Mouse (Mus musculus) CH12.LX (cell line): ENCODE measurements around the gene Gnptab. TPM values are rescaled to one million over a fixed set of nuclear protein-coding genes. Genes with fewer than 3 reads are reported as not detected.

Experiments
- DNase-seq: peaks from one replicate; pipeline ENCODE4 v3.0.0-alpha.2; 2013; ENCODE audit errors: extremely low read depth
- H3K27ac ChIP-seq: 2 replicates; pipeline ENCODE4 v1.5.1; 2012; ENCODE audit warnings: low read depth, mild to moderate bottlenecking, control low read depth, moderate library complexity; ENCODE audit not compliant: insufficient read depth
- H3K27me3 ChIP-seq: replicated peaks from 2 replicates; pipeline ENCODE3; 2012; ENCODE audit warnings: inconsistent platforms
- H3K36me3 ChIP-seq, 2 experiments: replicated peaks in 1 of 2; 2 replicates each; pipeline versions ENCODE3 to v1.6.1; 2012; ENCODE audit warnings: inconsistent platforms in 1 of 2, low read length in 1 of 2, mild to moderate bottlenecking in 1 of 2, mixed read lengths in 1 of 2, moderate library complexity in 1 of 2; ENCODE audit not compliant: control insufficient read depth in 1 of 2, insufficient read depth in 1 of 2
- H3K4me1 ChIP-seq, 2 experiments: 2 replicates each; pipeline ENCODE4 v1.6.1; 2012; ENCODE audit warnings: inconsistent platforms in 1 of 2, moderate library complexity in 1 of 2; ENCODE audit not compliant: insufficient read depth in 2 of 2, control insufficient read depth in 1 of 2
- H3K4me2 ChIP-seq: 2 replicates; pipeline ENCODE4 v1.6.1; 2012; ENCODE audit warnings: low read depth, mild to moderate bottlenecking, control low read depth; ENCODE audit not compliant: poor library complexity, insufficient read depth, severe bottlenecking
- H3K4me3 ChIP-seq, 3 experiments: fragments of 150-350 bp in 1 of 3; sonication (generic) in 1 of 3; replicated peaks in 1 of 3; 2 replicates each; pipeline versions ENCODE3 to v1.5.1; 2011 to 2012; ENCODE audit warnings: low read depth in 2 of 3, low read length in 2 of 3, mild to moderate bottlenecking in 2 of 3, moderate library complexity in 2 of 3, control low read depth in 1 of 3, improper control_type of control experiment in 1 of 3, inconsistent platforms in 1 of 3, mixed read lengths in 1 of 3; ENCODE audit not compliant: poor library complexity in 1 of 3
- H3K79me2 ChIP-seq: replicated peaks from 2 replicates; pipeline ENCODE4 v1.6.1; 2012; ENCODE audit warnings: mild to moderate bottlenecking, moderate library complexity; ENCODE audit not compliant: control insufficient read depth, poor library complexity, insufficient read depth, severe bottlenecking; ENCODE audit errors: extremely low read depth
- H3K9ac ChIP-seq: 2 replicates; pipeline ENCODE4 v1.6.1; 2012; ENCODE audit warnings: low read depth, mild to moderate bottlenecking, control low read depth, moderate library complexity; ENCODE audit not compliant: insufficient read depth
- H3K9me3 ChIP-seq: replicated peaks from 2 replicates; pipeline ENCODE3; 2012; ENCODE audit warnings: low read length, inconsistent platforms, mixed read lengths
- BHLHE40 ChIP-seq: IDR thresholded peaks from 2 replicates; pipeline ENCODE4 v1.6.1; 2011; ENCODE audit warnings: mild to moderate bottlenecking, low read depth, low read length, improper control_type of control experiment
- CHD2 ChIP-seq: IDR thresholded peaks from 2 replicates; pipeline ENCODE4 v1.6.1; 2011; ENCODE audit warnings: low read length, improper control_type of control experiment
- CTCF ChIP-seq, 2 experiments: IDR thresholded peaks in 1 of 2; conservative IDR thresholded peaks in 1 of 2; 2 replicates each; pipeline ENCODE4 v1.5.1; 2011 to 2012; ENCODE audit warnings: low read depth in 2 of 2, low read length in 2 of 2, improper control_type of control experiment in 1 of 2, inconsistent platforms in 1 of 2, mild to moderate bottlenecking in 1 of 2, moderate library complexity in 1 of 2
- ELF1 ChIP-seq: IDR thresholded peaks from 2 replicates; pipeline ENCODE4 v1.6.1; 2014; ENCODE audit warnings: low read depth, mild to moderate bottlenecking, inconsistent platforms, low read length, improper control_type of control experiment
- EP300 ChIP-seq: IDR thresholded peaks from 2 replicates; pipeline ENCODE4 v1.6.1; 2011; ENCODE audit warnings: low read length, improper control_type of control experiment
- ETS1 ChIP-seq: conservative IDR thresholded peaks from 2 replicates; pipeline ENCODE4 v1.6.1; 2012; ENCODE audit warnings: low read depth, mild to moderate bottlenecking, inconsistent platforms, low read length, improper control_type of control experiment, moderate library complexity
- IRF4 ChIP-seq: IDR thresholded peaks from 2 replicates; pipeline ENCODE4 v1.6.1; 2014; ENCODE audit warnings: low read depth, mild to moderate bottlenecking, inconsistent platforms, low read length, improper control_type of control experiment
- JUN ChIP-seq: IDR thresholded peaks from 2 replicates; pipeline ENCODE4 v1.6.1; 2011; ENCODE audit warnings: low read depth, mild to moderate bottlenecking, low read length, improper control_type of control experiment, moderate library complexity; ENCODE audit not compliant: insufficient read depth
- MAX ChIP-seq: IDR thresholded peaks from 2 replicates; pipeline ENCODE4 v1.6.1; 2011; ENCODE audit warnings: low read length, improper control_type of control experiment
- MAZ ChIP-seq: IDR thresholded peaks from 2 replicates; pipeline ENCODE4 v1.6.1; 2012; ENCODE audit warnings: low read depth, mild to moderate bottlenecking, inconsistent platforms, low read length, improper control_type of control experiment, moderate library complexity
- MXI1 ChIP-seq: IDR thresholded peaks from 2 replicates; pipeline ENCODE4 v1.6.1; 2011; ENCODE audit warnings: mild to moderate bottlenecking, low read depth, low read length, improper control_type of control experiment
- MYC ChIP-seq: IDR thresholded peaks from 2 replicates; pipeline ENCODE4 v1.6.1; 2011; ENCODE audit warnings: low read depth, mild to moderate bottlenecking, improper control_type of control experiment, low read length
- NELFE ChIP-seq: IDR thresholded peaks from 2 replicates; pipeline ENCODE4 v1.6.1; 2011; ENCODE audit warnings: low read depth, low read length, improper control_type of control experiment
- NRF1 ChIP-seq: IDR thresholded peaks from 2 replicates; pipeline ENCODE4 v1.6.1; 2014; ENCODE audit warnings: low read depth, mild to moderate bottlenecking, inconsistent platforms, low read length, improper control_type of control experiment, moderate library complexity
- POLR2A ChIP-seq: IDR thresholded peaks from 2 replicates; pipeline ENCODE4 v1.6.1; 2011; ENCODE audit warnings: low read depth, mild to moderate bottlenecking, improper control_type of control experiment, low read length
- RAD21 ChIP-seq: IDR thresholded peaks from 2 replicates; pipeline ENCODE4 v1.6.1; 2011; ENCODE audit warnings: low read depth, mild to moderate bottlenecking, low read length, improper control_type of control experiment, moderate library complexity
- RCOR1 ChIP-seq: conservative IDR thresholded peaks from 2 replicates; pipeline ENCODE4 v1.6.1; 2012; ENCODE audit warnings: low read depth, mild to moderate bottlenecking, inconsistent platforms, low read length, improper control_type of control experiment
- SMC3 ChIP-seq: IDR thresholded peaks from 2 replicates; pipeline ENCODE4 v1.6.1; 2011; ENCODE audit warnings: low read depth, low read length, improper control_type of control experiment
- TCF12 ChIP-seq: IDR thresholded peaks from 2 replicates; pipeline ENCODE4 v1.6.1; 2014; ENCODE audit warnings: low read depth, mild to moderate bottlenecking, inconsistent platforms, low read length, improper control_type of control experiment
- UBTF ChIP-seq: IDR thresholded peaks from 2 replicates; pipeline ENCODE4 v1.6.1; 2012; ENCODE audit warnings: low read depth, mild to moderate bottlenecking, inconsistent platforms, low read length, improper control_type of control experiment, moderate library complexity
- USF1 ChIP-seq: IDR thresholded peaks from 2 replicates; pipeline ENCODE4 v1.6.1; 2014; ENCODE audit warnings: low read depth, mild to moderate bottlenecking, inconsistent platforms, low read length, improper control_type of control experiment
- USF2 ChIP-seq: conservative IDR thresholded peaks from 2 replicates; pipeline ENCODE4 v1.6.1; 2011; ENCODE audit warnings: low read depth, low read length, improper control_type of control experiment
- ZC3H11A ChIP-seq: IDR thresholded peaks from 2 replicates; pipeline ENCODE4 v1.6.1; 2012; ENCODE audit warnings: low read depth, mild to moderate bottlenecking, inconsistent platforms, low read length, improper control_type of control experiment
- ZKSCAN1 ChIP-seq: IDR thresholded peaks from 2 replicates; pipeline ENCODE4 v1.6.1; 2012; ENCODE audit warnings: low read depth, inconsistent platforms, low read length, improper control_type of control experiment, borderline replicate concordance
- dilution Hi-C: fragments of 300-500 bp; cut with MboI; formaldehyde crosslinking; loops from 2 replicates; pipeline ENCODE4 v1.14.3; 2020; ENCODE audit warnings: low sequenced_read_pairs; ENCODE audit not compliant: extremely low pct_unique_long_range_greater_than_20kb, extremely low pct_ligation_motif_present
- in situ Hi-C: fragments of 300-500 bp; cut with MboI; formaldehyde crosslinking; loops from 3 replicates; pipeline ENCODE4 v1.14.3; 2019; ENCODE audit warnings: low sequenced_read_pairs, low pct_ligation_motif_present, low pct_unique_long_range_greater_than_20kb, mixed read lengths
- polyA plus RNA-seq: library from polyadenylated mRNA; unstranded; fragments of >175 nt; gene quantifications from 2 replicates; pipeline ENCODE4 v1.2.1, GENCODE M21; 2012; ENCODE audit warnings: low read depth; ENCODE audit not compliant: insufficient read length
- total RNA-seq, 2 experiments: library from RNA; depleted of rRNA; stranded (reverse); fragments of 300-350 nt in 1 of 2; fragments of >200 nt in 1 of 2; gene quantifications; 2 replicates each; pipeline ENCODE4 v1.2.3; 2012 to 2014

The Gnptab gene
- total and polyA plus RNA-seq, 3 experiments: 13.2 to 38.2 (median 18.0) TPM

GRCm38 (mm10) chr10:88491632-88492031 is 112.7 kb downstream of the Gnptab start (continued):
- TF ChIP-seq CTCF (conservative IDR thresholded peaks at IDR 0.05 in 1 of 2, IDR thresholded peaks at IDR 0.05 in 1 of 2; ENCODE audit: low read depth in 2 of 2, low read length in 2 of 2): peak in 1 of 2 experiments; percentile 62; a peak in 2 of 4 replicates
- TF ChIP-seq UBTF: no peak
- no peak for TF ChIP-seq ELF1
- TF ChIP-seq RCOR1: no peak
- TF ChIP-seq EP300: no peak
- TF ChIP-seq JUN: peak; percentile 45; the same call in 1 of the 2 replicates
- peak; percentile 78 for TF ChIP-seq MAZ
- TF ChIP-seq SMC3: peak; percentile 40
- TF ChIP-seq, all 38 proteins: peak for 14

- in situ Hi-C loops: no loop called here
- peak; percentile 48 for DNase-seq
These were observed 113.7 kb downstream of the Gnptab start for GRCm38 (mm10) chr10:88492658-88493057.

GRCm38 (mm10) chr10:88494959-88495587 is 116.1 kb downstream of the Gnptab start:
- no peak for DNase-seq
- no peaks in the 10 kb centered on the region for H3K27me3 ChIP-seq
- H3K36me3 ChIP-seq: no peaks in the 10 kb centered on the region
- no peak overlapping the region for H3K9ac ChIP-seq
- H3K27ac ChIP-seq: no peak overlapping the region
- no peak overlapping the region for H3K4me3 ChIP-seq
- no peaks in the 10 kb centered on the region for H3K79me2 ChIP-seq
- H3K4me2 ChIP-seq: no peak overlapping the region
- TF ChIP-seq ZKSCAN1: no peak
- no peak for TF ChIP-seq CHD2
- TF ChIP-seq USF1: no peak
- in situ Hi-C loops (no loop called here), dilution Hi-C loops (no loop called here)
- no peaks in the 10 kb centered on the region for H3K9me3 ChIP-seq
- peaks cover 2 to 19% of the 10 kb centered on the region in 2 experiments; a peak in 3 of 4 replicates for H3K4me1 ChIP-seq

More at GRCm38 (mm10) chr10:88492658-88493057, 113.7 kb downstream of the Gnptab start:
- dilution Hi-C loops: no loop called here
- no peak for TF ChIP-seq ELF1
- TF ChIP-seq CTCF (conservative IDR thresholded peaks at IDR 0.05 in 1 of 2, IDR thresholded peaks at IDR 0.05 in 1 of 2; ENCODE audit: low read depth in 2 of 2, low read length in 2 of 2): no peak
- TF ChIP-seq USF2: peak; percentile 41; the same call in 1 of the 2 replicates
- no peak for TF ChIP-seq UBTF
- no peak for TF ChIP-seq NELFE
- no peak for TF ChIP-seq ZC3H11A
- peak; percentile 68; the same call in 1 of the 2 replicates for TF ChIP-seq MAX
- 0 out of 2 replicates have a peak, but pooled peaks have one; percentile 11 for TF ChIP-seq ETS1
- TF ChIP-seq USF1: peak; percentile 59
- TF ChIP-seq MXI1: peak; percentile 62
- 0 out of 2 replicates have a peak, but pooled peaks have one; percentile 46 for TF ChIP-seq MYC
- TF ChIP-seq SMC3: no peak
- TF ChIP-seq POLR2A: no peak
- peak; percentile 94 for TF ChIP-seq BHLHE40
- no peak for TF ChIP-seq IRF4
- TF ChIP-seq NRF1: no peak
- TF ChIP-seq RAD21: no peak
- no peak for TF ChIP-seq TCF12
- Histone ChIP-seq H3K4me2 (peak overlapping the region; percentile 60), H3K27me3 (no peaks in the 10 kb centered on the region), H3K4me1 (peaks cover 2 to 19% of the 10 kb centered on the region in 2 experiments; a peak in 3 of 4 replicates), H3K79me2 (no peaks in the 10 kb centered on the region), H3K9me3 (no peaks in the 10 kb centered on the region), H3K27ac (no peak overlapping the region), H3K9ac (no peak overlapping the region; the same call in 1 of the 2 replicates), H3K4me3 (no peak overlapping the region), H3K36me3 (no peaks in the 10 kb centered on the region)
